Mouse (Mus musculus): ENCODE measurements at regions not wholly inside any gene's neighbourhood (a gene's known extent, or its start where the extent isn't known, plus 50 kb on each side); places are given as distances from the start of the nearest gene placed in this dataset.

- no peak for TF ChIP-seq ZC3H11A (IDR thresholded peaks at IDR 0.05; ENCODE audit: borderline replicate concordance, low read depth, low read length)
- no peak for TF ChIP-seq MAFK (IDR thresholded peaks at IDR 0.05; ENCODE audit: insufficient read depth, low read depth, low read length)
- no peak for TF ChIP-seq HCFC1 (IDR thresholded peaks at IDR 0.05; ENCODE audit: borderline replicate concordance, insufficient read depth, low read length)
- no peak for TF ChIP-seq CHD2 (IDR thresholded peaks at IDR 0.05; ENCODE audit: low read depth, low read length)
Observed at GRCm38 (mm10) chr11:37462375-37462774, 226.6 kb upstream of the Tenm2 start.

Data from ES-E14 (cell line).